Mouse (Mus musculus): ENCODE data around the gene Ndufs4.

DNA sequence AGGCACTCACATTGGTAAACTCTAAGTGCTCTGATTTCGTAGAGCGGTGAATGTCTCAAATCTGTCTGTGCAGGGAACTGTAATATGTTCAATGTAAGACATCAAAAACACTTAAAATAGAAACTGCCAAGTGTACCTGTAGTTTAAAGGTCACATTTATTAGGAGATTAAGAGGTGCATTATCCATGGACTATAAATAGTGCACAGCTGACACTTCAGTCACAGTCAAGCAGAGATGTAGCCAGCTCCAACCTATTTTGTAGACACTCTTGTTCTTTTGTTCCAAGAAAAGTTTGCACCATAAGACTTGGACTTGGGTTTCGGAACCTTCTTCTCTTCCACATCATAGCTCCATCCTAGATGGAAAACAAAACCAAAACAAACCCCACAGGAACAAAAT is 99.5 kb downstream of the Ndufs4 start:
- TF ChIP-seq CTCF (IDR thresholded peaks at IDR 0.05; ENCODE audit: borderline replicate concordance, extremely low read depth, insufficient read depth, insufficient read length) (no peak), POLR2A (IDR thresholded peaks at IDR 0.05; ENCODE audit: borderline replicate concordance, extremely low read depth, insufficient read depth, insufficient read length, poor library complexity, severe bottlenecking) (no peak)
